Mouse (Mus musculus): ENCODE data around the gene Olfr527. TPM values are rescaled to one million over a fixed set of nuclear protein-coding genes. Genes with fewer than 3 reads are reported as not detected.

Olfr527 gene
- total RNA-seq (2021), result not detected

DNA sequence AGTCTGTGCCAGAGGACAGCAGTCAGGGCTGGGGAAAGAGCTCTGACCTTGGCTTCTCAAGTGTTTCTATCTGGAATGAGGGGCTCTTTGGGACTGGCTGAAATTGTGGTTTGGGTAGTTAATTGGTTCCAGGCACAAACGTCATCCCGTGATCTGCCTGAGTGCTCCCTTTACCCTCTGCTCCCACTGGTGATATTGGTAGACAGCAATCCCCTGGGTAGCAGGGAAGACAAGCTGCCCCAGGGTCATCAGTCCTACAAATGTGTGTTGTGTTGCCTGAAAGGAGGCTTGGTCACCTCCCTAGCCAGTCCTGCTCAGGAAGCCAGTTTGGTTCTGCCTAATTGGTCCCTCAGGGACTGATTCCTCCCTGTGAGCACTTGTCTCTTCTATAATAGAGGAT lies at the start of gene Olfr527:
Gene Olfr527, plus strand, starts transcription at position 301 of the 400 bp plus-strand sequence.
- no peak for DNase-seq

DNA sequence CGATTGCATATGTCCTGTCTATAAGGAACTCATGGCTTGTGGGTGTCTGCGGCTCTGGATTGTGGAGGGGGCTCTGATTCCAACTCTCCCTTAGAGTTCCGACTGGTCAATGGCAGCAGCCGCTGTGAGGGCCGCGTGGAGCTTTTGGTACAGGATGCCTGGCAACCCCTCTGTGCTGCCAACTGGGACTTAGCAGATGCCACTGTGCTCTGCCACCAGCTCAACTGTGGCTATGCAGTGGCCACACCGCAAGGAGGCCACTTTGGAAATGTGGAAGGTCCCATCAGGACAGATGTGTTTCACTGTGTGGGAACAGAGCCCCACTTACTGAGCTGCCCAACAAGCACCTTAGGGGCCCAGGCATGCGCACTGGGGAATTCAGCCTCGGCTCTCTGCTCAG lies 38.1 kb upstream of the Olfr527 start:
- no peak for DNase-seq

DNA sequence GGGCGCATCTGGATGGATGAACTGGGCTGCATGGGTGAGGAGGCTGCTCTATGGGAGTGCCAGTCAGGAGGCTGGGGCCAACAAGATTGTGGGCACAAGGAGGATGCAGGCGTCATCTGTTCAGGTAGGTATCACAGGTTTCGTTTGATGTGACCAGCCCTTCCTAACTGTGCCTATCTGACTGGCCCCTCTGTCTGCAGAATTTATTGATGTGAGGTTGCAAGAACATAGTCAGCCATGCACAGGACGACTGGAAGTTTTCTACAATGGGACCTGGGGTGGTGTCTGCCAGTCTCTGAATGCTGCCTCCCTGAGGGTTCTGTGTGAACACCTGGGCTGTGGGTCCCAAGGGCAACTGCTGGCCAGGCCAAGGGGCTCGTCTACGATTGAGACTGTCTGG lies 36.9 kb upstream of the Olfr527 start:
- DNase-seq, result no peak

DNA sequence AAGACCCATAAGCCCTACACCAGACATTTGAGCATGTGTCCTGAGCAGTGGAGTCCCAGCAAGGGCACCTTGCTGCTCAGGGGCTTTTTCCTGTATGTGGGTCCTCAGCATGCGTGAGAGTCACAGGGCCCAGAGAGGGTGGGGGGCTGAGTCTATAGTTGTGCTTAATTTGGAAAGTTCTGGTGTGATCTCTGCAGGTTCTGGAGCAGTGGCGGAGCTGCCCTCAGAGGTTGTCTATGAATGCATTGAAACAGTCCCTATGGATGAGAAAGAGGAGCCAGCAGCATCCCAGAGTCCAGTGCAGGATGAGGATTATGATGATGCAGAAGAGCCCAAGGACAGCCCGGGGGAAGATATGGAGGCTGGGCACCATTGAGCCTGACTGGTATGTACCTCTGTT lies 34.4 kb upstream of the Olfr527 start:
- DNase-seq, result no peak

DNA sequence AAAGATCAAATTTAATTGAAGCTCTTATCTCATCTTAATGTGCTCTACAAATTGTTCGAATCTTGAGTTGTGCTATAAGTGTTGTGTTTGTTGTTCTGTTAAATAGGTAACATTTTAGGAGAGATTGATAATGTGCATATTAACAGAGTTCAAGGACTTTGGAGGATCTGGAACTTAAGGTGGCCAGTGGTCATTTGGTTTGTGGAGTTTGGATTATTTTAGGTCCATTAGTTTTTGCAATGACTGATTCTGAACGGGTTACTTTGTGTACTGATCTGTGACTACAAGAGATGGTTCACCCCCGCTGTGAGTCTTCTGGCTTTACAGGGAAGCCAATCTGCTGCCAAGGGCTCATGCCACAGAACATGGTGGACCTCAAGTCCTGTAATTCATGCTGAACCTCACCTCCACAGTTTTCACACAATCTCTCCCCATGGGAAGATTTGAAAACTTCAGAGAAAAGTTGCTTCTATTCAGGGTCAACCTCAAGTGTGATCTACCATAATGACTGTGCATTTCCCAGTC lies 13.9 kb upstream of the Olfr527 start:
- DNase-seq, result no peak

DNA sequence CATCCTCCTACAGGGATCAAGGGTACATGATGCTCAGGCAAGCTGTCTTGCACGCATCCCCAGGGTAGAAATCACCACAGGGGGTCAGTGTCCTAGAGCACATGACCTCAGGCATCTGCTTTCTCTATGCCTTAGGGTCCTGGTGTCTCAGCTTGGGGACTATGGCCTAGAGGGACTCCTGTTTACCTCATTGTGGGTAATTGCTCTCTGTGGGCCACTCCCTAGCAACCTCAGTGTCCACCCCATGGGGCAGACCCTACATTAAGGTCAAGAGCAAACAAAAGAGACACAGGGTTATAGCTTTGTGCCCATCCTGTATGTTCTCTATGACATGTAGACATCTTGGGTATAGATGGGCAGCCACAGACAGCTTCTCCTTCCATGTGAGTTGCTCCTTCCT lies 13.3 kb upstream of the Olfr527 start, which contains the start of gene Olfr525:
Gene Olfr525, plus strand, starts transcription at position 301 of the 400 bp plus-strand sequence.
- no peak for DNase-seq

DNA sequence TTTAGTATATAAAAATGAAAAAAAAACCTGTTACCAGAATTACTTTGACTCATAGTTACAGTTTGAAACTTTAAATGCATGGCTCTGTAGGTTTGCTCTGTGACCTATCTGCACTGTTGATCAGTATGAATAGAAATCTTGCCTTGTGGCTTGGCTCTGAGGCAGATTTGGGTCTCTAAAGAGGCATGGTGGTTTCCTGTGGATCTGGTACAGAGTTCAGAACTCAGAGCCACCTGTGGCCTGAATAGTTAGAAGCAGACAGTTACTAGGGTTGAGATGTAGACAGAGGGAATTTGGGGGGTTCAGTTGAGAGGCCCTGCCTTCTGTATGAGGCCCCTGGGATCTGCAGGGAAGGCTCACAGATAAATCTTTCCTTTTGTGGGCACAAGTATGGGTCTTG lies 12.7 kb upstream of the Olfr527 start:
- DNase-seq, result no peak

DNA sequence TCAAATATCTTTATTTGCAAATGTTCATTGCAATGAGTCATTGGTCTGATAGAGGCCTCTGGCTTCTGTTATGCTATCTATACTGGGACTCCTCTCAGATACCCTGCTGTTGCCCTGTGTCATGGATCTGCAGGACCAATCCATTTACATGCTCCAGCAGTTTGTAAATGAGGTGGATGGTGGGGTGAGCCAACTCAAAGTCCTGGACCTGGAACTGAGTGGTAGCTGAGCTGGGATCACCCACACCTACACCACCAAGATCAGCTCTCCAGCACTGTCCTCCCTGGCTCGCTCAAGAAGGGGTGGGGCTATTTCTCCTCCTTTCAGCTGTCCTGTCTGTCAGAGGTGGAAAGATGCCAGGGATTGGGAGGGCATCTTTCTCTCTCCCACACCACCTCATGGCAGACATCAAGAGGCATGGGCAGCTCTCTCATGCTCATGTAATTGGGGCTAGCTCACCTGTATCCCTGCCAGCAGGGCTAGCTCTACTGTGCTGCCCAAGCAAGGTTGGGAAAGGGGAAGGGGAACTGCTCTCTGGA lies 4.0 kb upstream of the Olfr527 start:
- DNase-seq, result no peak

DNA sequence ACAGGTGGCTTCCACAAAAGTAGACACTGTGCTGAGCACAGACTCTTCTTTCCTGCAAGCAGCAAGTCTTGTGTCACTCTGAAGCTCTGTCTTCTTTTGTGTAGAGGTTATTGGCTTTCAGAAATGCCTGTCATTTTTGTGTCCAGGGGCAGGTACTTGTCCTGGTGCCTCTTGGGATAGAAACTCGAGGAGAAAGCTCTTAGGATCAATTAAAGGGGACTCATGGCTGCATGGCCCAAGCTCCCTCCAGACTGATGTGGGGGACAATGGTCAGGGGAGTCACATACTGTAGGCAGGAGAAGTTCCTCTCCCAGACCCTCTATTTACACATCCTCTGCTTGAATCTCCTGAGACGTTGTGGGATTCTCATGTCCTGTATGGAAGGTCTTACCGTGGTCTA lies 27.8 kb downstream of the Olfr527 start, which contains the start of gene Olfr60:
Gene Olfr60, minus strand, starts transcription at position 101 of the 400 bp plus-strand sequence.
- no peak for DNase-seq

DNA sequence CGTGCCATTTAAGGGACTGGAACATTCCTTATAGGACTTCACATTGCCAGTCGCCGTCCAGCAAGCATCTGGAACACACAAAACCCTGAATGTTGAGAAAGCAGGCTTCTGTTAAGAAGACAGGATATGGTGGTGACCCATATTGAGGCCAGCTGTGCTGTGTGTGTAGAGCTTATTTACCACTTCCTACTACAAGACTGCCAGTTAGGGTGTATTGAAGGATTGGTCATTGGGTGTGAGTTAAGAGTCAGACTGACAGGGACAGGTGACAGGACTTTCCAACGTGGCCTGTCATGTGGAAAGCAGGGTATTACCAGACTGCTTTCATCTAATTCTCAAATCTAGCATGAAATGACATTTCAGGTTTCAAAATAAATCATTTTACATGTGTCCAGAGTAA lies 40.5 kb downstream of the Olfr527 start:
- DNase-seq, result no peak

DNA sequence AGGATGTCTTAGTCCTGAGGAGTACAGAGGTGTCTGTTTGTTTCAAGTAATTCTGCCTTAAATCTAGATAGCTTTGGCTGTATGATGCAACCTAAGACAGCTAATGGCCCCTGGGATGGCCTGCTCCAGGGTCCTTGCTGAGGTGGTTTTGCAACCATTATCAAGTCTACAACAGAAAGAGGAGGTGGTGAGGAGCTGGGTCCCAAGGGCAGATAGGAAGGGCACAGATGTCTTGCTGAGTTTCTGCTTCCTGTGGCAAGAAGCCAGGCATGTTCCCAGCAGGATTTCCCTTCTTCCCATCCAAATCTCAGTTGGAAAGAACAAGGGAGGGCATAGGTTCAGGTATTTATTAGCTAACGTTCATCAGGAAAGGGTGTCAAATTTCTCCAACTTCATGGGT lies 42.4 kb downstream of the Olfr527 start, which contains the start of gene Olfr530:
Gene Olfr530, minus strand, starts transcription at position 101 of the 400 bp plus-strand sequence.
- no peak for DNase-seq

DNA sequence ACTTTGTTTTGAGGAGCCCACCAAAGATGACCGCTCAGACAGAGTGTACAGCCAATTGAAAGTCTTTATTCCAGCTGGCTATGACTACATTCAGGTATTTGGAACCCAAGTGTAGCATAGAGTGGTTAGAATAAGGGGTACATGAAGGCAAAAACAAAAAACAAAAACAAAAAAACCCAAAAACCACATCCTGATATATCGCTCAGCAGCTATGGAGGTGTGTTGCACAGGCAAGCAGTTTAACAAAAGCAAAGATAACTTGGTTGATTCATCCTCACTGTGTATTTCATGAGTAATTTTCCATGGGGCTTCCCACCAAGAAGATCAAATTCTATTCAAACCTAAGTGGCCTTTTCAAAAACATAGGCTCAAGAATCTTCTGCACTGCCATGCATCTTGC lies 43.1 kb downstream of the Olfr527 start:
- DNase-seq, result no peak

Other genes with a start within 250 kb of the Olfr527 start
- not detected for gene Prap1, start 240.6 kb upstream of the Olfr527 start, total RNA-seq (2021)
- gene Fuom, start 231.6 kb upstream of the Olfr527 start, total RNA-seq (2021), result 10 to 100 TPM; 47.0 to 50.7 TPM
- gene Paox, start 218.2 kb upstream of the Olfr527 start, total RNA-seq (2021), result 1 to 10 TPM; 3.0 to 3.4 TPM
- 10 to 100 TPM; 60.2 to 61.0 TPM for gene Echs1, start 217.5 kb upstream of the Olfr527 start, total RNA-seq (2021)
- 10 to 100 TPM; 23.0 to 27.3 TPM for gene Mtg1, start 196.5 kb upstream of the Olfr527 start, total RNA-seq (2021)
- 100 to 1,000 TPM; 165 to 170 TPM for gene Sprn, start 179.1 kb upstream of the Olfr527 start, total RNA-seq (2021)
- not detected for gene Olfr522, start 169.3 kb upstream of the Olfr527 start, total RNA-seq (2021)
- under 1 TPM; 0.10 to 0.18 TPM for gene Olfr523, start 160.8 kb upstream of the Olfr527 start, total RNA-seq (2021)
- not detected for gene Olfr524, start 128.1 kb upstream of the Olfr527 start, total RNA-seq (2021)
- gene Cd163l1, start 115.8 kb upstream of the Olfr527 start, total RNA-seq (2021), result under 1 TPM; 0.43 to 0.70 TPM
- under 1 TPM; 0.17 to 0.18 TPM for gene 5830411N06Rik, start 86.7 kb upstream of the Olfr527 start, total RNA-seq (2021)
- not detected for gene Olfr525, start 13.2 kb upstream of the Olfr527 start, total RNA-seq (2021)
- not detected for gene Olfr60, start 27.7 kb downstream of the Olfr527 start, total RNA-seq (2021)
- not detected for gene Olfr530, start 42.3 kb downstream of the Olfr527 start, total RNA-seq (2021)
- not detected for gene Olfr531, start 68.9 kb downstream of the Olfr527 start, total RNA-seq (2021)
- gene Olfr532, start 87.6 kb downstream of the Olfr527 start, total RNA-seq (2021), result not detected
- gene Olfr533, start 129.4 kb downstream of the Olfr527 start, total RNA-seq (2021), result not detected
- gene Olfr535, start 150.2 kb downstream of the Olfr527 start, total RNA-seq (2021), result under 1 TPM; 0.25 to 0.51 TPM
- not detected for gene Olfr536, start 173.4 kb downstream of the Olfr527 start, total RNA-seq (2021)
- gene Olfr538, start 233.9 kb downstream of the Olfr527 start, total RNA-seq (2021), result not detected

All from layer of hippocampus, postnatal 36 days (tissue).